Comparison of ENCODE assay signal across 14 mouse cellular contexts in genomic region chr12:82284617-82285016, GRCm38 (mm10).
A peak's percentile ranks its signal among the peaks of the same experiment; 100 is the strongest.
DNase-seq lines count a peak whose midpoint lies in the region; ATAC-seq lines count a peak whose summit lies in the region.
"Had no signal": no experiment of that assay in that cellular context is flagged by ENCODE, and none has a peak within 500 bp of the region (broad histone marks: within the 10 kb centered on the region; RNA-seq: fewer than 3 reads in every experiment).

No protein-coding gene starts in this region.

- H3K4me3 ChIP-seq in neural tube, embryonic 15.5 days (replicated peaks), result no peak overlapping the region
- H3K4me3 ChIP-seq: heart, adult 2 months had no signal

- H3K4me2 ChIP-seq in neural tube, embryonic 15.5 days, result no peak overlapping the region

- H3K27ac ChIP-seq in neural tube, embryonic 15.5 days (replicated peaks), result no peak overlapping the region
- H3K27ac ChIP-seq: heart, adult 2 months; liver, embryonic 14.5 days had no signal

- no peaks in the 10 kb centered on the region for H3K36me3 ChIP-seq in neural tube, embryonic 15.5 days

- 90% methylated on average over 5 of the region's 5 CpGs for WGBS in neural tube, embryonic 15.5 days

- peaks cover 10% of the 10 kb centered on the region for H3K4me1 ChIP-seq in neural tube, embryonic 15.5 days

- DNase-seq in spleen, adult 18-20 months, result peak; percentile 28 to 32
- no peak for DNase-seq in spleen, adult 12 weeks (ENCODE audit: low spot score)
- peak; percentile 59 to 64 for DNase-seq in spleen, postnatal 36 days (ENCODE audit: low spot score in 2 of 2)
- no peak for DNase-seq in urinary bladder, postnatal 4 days (ENCODE audit: low spot score in 2 of 2)
- no peak for DNase-seq in adrenal gland, adult 2 months
- DNase-seq: embryo, embryonic 11 days; heart, adult 2 months; retina, postnatal 1 day had no signal

- ATAC-seq in granulocyte monocyte progenitor cell, adult 5-6 weeks (replicated peaks; ENCODE audit: poor library complexity, severe bottlenecking), result peak; percentile 80
- ATAC-seq in neural tube, embryonic 15.5 days (ENCODE audit: low FRiP score), result no peak
- ATAC-seq: forebrain, embryonic 14.5 days; midbrain, embryonic 16.5 days; Patski had no signal

- H3K9me3 ChIP-seq in neural tube, embryonic 15.5 days (replicated peaks), result no peaks in the 10 kb centered on the region

- H3K9ac ChIP-seq in neural tube, embryonic 15.5 days (replicated peaks), result no peak overlapping the region
- H3K9ac ChIP-seq: liver, embryonic 14.5 days had no signal

- no peaks in the 10 kb centered on the region for H3K27me3 ChIP-seq in neural tube, embryonic 15.5 days (replicated peaks)
- H3K27me3 ChIP-seq: Patski had no signal

Comparison
In these comparisons a context has a peak if more than half of its experiments do, and no peak if none do; other contexts are left out.
1. DNase-seq: peak in spleen, adult 18-20 months (2 of 2) and spleen, postnatal 36 days (2 of 2); none in spleen, adult 12 weeks (single experiment), urinary bladder, postnatal 4 days (0 of 2) and adrenal gland, adult 2 months (single experiment).